Mouse (Mus musculus): ENCODE measurements around the gene Cd6.

Cd6 gene

GRCm38 (mm10) chr19:10799155-10799554, 30.7 kb downstream of the Cd6 start:
- no peak for DNase-seq

- DNase-seq, result no peak
Measured at GRCm38 (mm10) chr19:10798576-10798975, 31.3 kb downstream of the Cd6 start.

DNA sequence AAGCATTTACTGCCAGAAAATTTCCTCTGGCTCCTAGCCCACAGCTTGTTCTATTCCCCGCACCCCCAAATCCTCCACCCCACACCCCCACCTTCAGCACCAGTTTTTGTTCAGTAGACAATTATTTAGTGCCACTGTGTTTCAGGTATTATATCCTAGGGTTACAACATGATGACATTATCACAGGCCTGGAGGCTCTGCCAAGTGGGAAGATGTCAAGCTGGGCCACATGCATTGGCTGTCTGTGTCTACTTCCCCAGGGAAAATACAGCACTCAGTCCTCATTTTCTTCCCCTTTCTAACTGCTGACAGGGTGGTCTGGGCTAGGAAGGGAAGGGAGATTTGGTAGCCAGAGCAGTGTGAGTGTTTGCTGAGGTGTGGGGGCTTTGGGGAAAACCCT, 34.9 kb downstream of the Cd6 start:
- no peak for DNase-seq

DNA sequence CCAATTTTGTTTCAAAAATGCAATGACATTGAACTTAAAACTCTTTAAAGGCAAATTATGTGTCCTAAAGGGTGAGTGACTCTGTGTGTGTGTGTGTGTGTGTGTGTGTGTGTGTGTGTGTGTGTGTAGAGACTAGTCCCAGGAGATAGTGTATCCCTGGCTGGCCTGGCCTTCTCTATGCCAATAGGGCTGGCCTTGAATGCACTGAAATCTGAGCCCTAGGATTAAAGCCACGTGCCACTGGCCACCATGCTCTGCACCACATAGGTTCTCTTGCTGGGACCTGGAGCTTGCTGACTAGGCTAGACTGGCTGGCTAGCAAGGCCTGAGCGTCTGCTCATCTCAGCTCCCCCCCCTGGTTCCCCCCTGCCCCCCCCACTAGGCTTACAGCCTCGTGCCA, 36.8 kb downstream of the Cd6 start:
- no peak for DNase-seq

GRCm38 (mm10) chr19:10790323-10790722, 39.5 kb downstream of the Cd6 start:
- DNase-seq, result no peak

DNA sequence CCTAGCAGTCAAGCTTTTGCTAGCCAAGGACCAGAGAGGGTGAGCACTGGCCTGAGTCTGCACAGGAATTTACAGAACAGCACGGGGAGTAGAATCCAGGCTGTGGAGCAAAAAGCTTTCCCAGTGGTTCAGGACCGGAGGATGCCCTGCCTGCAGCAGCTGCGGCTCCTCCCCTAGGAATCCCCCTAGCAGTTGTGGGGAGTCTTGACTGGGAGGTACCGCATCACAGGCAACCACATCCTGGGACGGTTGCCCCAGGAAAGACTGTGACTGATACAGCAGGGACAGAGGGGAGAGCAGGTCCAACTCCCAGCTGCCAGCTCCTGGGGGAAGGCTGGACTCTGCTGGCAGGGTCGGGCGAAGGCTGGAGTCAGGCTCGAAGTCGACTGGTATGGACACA, 41.6 kb downstream of the Cd6 start:
- DNase-seq, result no peak

GRCm38 (mm10) chr19:10787406-10787805, 42.5 kb downstream of the Cd6 start:
- DNase-seq, result no peak

DNA sequence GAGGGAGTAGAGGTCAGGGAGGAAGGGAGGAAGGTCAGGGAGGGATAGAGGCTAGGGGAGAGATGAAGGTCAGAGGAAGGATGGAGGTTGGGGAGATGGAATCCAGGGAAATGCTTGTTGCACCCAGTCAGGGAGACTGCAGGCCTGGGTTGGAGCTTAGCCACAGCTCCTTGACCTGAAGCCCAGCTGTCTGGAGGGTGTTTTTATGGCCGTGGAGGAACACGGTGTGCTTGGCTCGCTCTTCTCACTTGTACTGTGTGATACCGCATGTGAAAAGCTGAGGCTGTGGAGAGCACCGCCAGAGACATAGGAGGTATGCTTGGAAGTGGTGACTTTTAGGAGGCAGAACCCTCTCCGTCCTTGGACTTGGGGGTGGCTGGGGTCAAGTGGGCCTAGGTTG, 43.1 kb downstream of the Cd6 start:
- no peak for DNase-seq

- no peak for DNase-seq
Measured at GRCm38 (mm10) chr19:10784796-10785459, 44.9 kb downstream of the Cd6 start.

DNA sequence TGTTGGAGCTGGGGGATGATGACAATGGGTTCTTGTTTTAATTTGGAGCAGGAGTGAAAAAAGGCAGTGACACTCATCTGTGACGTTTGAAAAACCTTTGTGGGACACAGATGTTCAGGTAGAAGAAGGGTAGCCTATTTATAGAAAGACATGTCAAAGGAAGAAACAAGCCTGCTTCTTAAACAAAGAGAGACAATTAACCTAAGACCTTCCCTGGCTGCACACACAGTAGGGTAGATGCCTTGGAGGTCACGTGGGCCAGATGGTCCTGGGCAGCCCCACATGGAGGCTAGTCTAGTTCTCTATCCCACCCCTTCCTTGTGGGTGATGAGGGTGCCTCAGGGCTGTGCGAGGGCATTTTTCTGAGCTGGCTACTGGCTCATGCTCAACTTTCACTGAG, 45.8 kb downstream of the Cd6 start:
- DNase-seq, result no peak

GRCm38 (mm10) chr19:10783168-10783567, 46.7 kb downstream of the Cd6 start:
- DNase-seq, result no peak

GRCm38 (mm10) chr19:10781641-10782040, 48.2 kb downstream of the Cd6 start:
- DNase-seq, result no peak

GRCm38 (mm10) chr19:10776906-10777305, 53.0 kb downstream of the Cd6 start:
- no peak for DNase-seq

DNA sequence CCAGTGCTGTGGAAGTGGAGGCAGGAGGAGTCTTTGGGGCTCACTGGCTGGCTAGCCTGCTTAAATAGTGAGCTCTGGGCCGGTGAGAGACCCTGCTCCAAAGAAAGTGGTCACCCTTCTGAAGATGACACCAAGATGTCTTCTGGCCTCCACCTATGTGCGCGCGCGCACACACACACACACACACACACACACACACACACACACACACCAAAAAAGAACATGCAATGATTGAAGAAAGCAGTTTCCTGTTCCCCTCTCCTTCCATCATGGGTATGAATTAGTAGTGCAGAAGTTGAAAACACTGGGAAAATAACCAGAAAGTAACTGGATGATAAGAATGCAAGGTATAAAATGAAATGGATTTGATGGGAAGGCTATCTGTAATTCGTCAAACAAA, 55.7 kb downstream of the Cd6 start:
- DNase-seq, result no peak

DNA sequence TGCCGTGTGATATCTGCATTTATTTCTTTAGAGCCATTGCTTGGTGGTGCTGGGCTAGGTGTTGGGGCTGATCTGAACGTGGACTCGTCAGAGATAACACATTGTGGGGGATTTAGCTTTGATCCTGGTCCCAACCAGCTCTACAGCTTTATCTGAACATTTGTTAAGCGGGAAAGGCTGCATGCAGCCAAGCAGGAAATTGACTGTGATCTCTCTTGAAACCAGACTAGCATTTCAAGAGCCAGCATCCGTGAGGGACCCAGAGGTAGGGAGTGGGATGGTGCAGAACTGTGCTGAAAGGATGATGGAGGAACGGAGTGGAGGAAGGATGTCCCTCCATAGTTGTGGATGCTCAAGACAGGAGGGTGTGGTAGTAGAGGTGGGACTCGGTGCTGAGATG, 56.5 kb downstream of the Cd6 start:
- no peak for DNase-seq

DNA sequence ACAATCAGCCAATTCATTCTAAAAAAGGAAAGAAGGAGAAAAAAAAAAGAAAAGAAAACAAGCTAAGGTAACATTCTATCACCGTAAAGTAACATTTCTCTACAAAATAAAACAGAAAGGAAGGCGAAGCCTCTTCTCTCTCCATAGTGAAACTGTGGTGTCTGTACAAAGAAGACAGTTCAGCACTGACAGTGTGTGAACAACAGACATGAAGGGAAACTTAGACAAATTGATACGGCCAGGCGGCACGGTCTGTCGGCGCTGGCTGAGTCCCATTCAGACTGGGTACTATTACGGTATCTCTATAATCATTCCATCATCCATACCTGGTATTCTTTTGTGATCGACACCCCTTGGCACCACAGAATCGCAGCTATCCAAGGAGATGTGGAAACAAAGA, 57.0 kb downstream of the Cd6 start:
- no peak for DNase-seq

GRCm38 (mm10) chr19:10771995-10772394, 57.9 kb downstream of the Cd6 start:
- no peak for DNase-seq

GRCm38 (mm10) chr19:10769429-10770195, 60.2 kb downstream of the Cd6 start:
- no peak for DNase-seq

DNA sequence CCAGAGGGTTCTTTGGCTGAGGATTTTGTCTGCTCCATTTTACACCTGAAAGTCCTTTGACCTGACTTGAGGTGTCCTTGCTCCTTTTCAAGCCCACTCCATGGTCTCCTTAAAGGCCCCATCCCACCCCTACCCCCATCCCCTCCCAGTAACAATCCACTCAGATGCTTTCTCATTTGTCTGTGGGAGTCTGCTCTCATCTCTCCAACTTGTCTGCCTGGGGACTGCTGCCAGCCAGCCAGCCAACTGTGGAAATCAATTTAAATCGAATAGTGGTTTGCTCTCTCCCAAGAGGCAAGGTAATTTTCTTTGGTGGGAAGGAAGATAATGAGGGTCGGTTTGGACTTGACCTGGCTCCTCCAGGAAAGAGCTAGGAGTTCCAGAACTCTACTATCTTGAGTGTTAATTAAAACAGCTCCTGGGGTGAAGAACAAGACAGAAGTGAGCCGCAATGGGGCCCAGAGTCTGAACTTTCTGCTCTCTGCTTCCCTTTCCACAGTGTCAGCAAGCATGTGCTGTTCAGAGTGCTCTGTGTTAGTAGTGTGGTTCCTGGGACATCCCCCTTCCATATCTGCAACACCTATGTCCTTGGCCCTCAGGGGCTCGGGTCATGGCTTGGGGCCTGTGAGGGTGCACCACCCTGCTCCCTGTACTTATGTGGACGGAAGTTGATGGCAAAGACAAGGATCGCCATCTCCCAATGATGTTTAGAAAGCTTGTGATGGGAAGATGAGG, 61.0 kb downstream of the Cd6 start:
- no peak for DNase-seq

- DNase-seq, result no peak
Measured at GRCm38 (mm10) chr19:10767631-10768030, 62.2 kb downstream of the Cd6 start.

DNA sequence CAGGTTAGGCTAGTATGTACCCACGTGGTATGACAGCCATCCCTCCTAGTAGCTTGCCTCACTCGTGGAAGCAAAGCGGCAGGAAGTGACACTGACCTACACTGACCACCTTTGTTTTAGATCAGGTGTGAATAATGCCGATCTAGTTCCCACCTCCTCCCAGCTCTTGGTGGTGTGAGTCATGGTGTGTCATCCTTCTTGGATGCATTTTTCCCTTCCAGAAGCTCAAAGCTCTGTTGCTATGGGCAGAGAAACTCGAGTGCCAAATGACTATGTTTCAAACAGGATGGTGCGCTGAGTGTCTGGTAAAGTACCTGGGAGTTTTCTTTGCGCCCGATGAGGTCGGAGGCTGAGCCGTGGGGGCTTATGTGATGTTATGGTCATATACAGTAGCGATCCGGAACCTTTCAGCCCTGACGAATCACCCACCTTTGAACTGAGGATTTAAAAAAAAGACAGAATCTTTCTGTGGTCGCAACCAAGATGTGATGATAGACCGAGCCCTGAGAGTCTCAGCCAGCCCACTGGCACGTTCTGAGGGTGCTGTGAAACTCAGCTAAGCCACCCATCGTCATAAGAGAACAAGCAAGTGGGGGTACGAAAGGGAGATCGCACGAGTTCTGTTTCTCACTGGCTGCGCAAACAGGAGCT, 66.4 kb downstream of the Cd6 start:
- no peak for DNase-seq

GRCm38 (mm10) chr19:10762468-10762867, 67.4 kb downstream of the Cd6 start:
- DNase-seq, result no peak

GRCm38 (mm10) chr19:10761794-10762415, 68.0 kb downstream of the Cd6 start:
- no peak for DNase-seq

Data from lung, postnatal 36 days (tissue).